Mouse (Mus musculus): ENCODE data around the gene Filip1.

Gene Filip1

GRCm38 (mm10) chr9:79979274-79979673, 33.4 kb downstream of the Filip1 start:
- DNase-seq (ENCODE audit: low spot score): no peak

- peak; percentile 51 for DNase-seq (ENCODE audit: low spot score)
These were observed 34.2 kb downstream of the Filip1 start for GRCm38 (mm10) chr9:79978228-79979024.

- peak; percentile 48 for DNase-seq (ENCODE audit: low spot score)
These were observed 35.1 kb downstream of the Filip1 start for GRCm38 (mm10) chr9:79977549-79977971.

- no peak for DNase-seq (ENCODE audit: low spot score)
These were observed 35.9 kb downstream of the Filip1 start for GRCm38 (mm10) chr9:79976789-79977188.

GRCm38 (mm10) chr9:79975121-79975520, 37.5 kb downstream of the Filip1 start:
- DNase-seq (ENCODE audit: low spot score): no peak

GRCm38 (mm10) chr9:79973582-79973981, 39.1 kb downstream of the Filip1 start:
- no peak for DNase-seq (ENCODE audit: low spot score)

- no peak for DNase-seq (ENCODE audit: low spot score)
These were observed 39.9 kb downstream of the Filip1 start for GRCm38 (mm10) chr9:79972705-79973104.

- no peak for DNase-seq (ENCODE audit: low spot score)
These were observed 41.0 kb downstream of the Filip1 start for GRCm38 (mm10) chr9:79971619-79972018.

GRCm38 (mm10) chr9:79970659-79971118, 42.0 kb downstream of the Filip1 start:
- DNase-seq (ENCODE audit: low spot score): no peak

- DNase-seq (ENCODE audit: low spot score): no peak
These were observed 43.1 kb downstream of the Filip1 start for GRCm38 (mm10) chr9:79969544-79969943.

GRCm38 (mm10) chr9:79966711-79967487, 45.8 kb downstream of the Filip1 start:
- DNase-seq (ENCODE audit: low spot score): no peak

GRCm38 (mm10) chr9:79965600-79966392, 46.9 kb downstream of the Filip1 start:
- no peak for DNase-seq (ENCODE audit: low spot score)

GRCm38 (mm10) chr9:79965003-79965402, 47.6 kb downstream of the Filip1 start:
- DNase-seq (ENCODE audit: low spot score): no peak

GRCm38 (mm10) chr9:79961630-79962285, 50.9 kb downstream of the Filip1 start:
- peak; percentile 57 for DNase-seq (ENCODE audit: low spot score)

GRCm38 (mm10) chr9:79960453-79960852, 52.2 kb downstream of the Filip1 start:
- DNase-seq (ENCODE audit: low spot score): no peak

GRCm38 (mm10) chr9:79958395-79958794, 54.3 kb downstream of the Filip1 start:
- no peak for DNase-seq (ENCODE audit: low spot score)

- DNase-seq (ENCODE audit: low spot score): no peak
These were observed 57.7 kb downstream of the Filip1 start for GRCm38 (mm10) chr9:79954944-79955343.

- no peak for DNase-seq (ENCODE audit: low spot score)
These were observed 60.7 kb downstream of the Filip1 start for GRCm38 (mm10) chr9:79951984-79952383.

GRCm38 (mm10) chr9:79951339-79951738, 61.3 kb downstream of the Filip1 start:
- no peak for DNase-seq (ENCODE audit: low spot score)

GRCm38 (mm10) chr9:79950666-79951065, 62.0 kb downstream of the Filip1 start:
- no peak for DNase-seq (ENCODE audit: low spot score)

- no peak for DNase-seq (ENCODE audit: low spot score)
These were observed 62.6 kb downstream of the Filip1 start for GRCm38 (mm10) chr9:79950038-79950437.

GRCm38 (mm10) chr9:79948376-79948775, 64.3 kb downstream of the Filip1 start:
- DNase-seq (ENCODE audit: low spot score): no peak
